Mouse (Mus musculus) left cerebral cortex, adult 18-20 months (tissue): ENCODE measurements around the gene Raly. TPM values are rescaled to one million over a fixed set of nuclear protein-coding genes. Genes with fewer than 3 reads are reported as not detected.

ENCODE experiments used
- total RNA-seq, 2 experiments: library from RNA; stranded (reverse); gene quantifications; 2 replicates each; pipeline ENCODE4 v1.2.3; 2021

Gene Raly
- total RNA-seq, 2 experiments from 2014 or later: 104 to 109 TPM

Other genes with a start within 250 kb of the Raly start
- gene 1700003F12Rik, start 244.0 kb upstream of the Raly start, total RNA-seq: under 1 TPM; 0.68 to 0.74 TPM
- gene Actl10, start 239.3 kb upstream of the Raly start, total RNA-seq: not detected
- gene Necab3, start 232.2 kb upstream of the Raly start, total RNA-seq: 10 to 100 TPM; 69.4 to 81.9 TPM
- 10 to 100 TPM; 10.2 to 10.5 TPM for gene E2f1, start 221.2 kb upstream of the Raly start, total RNA-seq
- gene Pxmp4, start 187.4 kb upstream of the Raly start, total RNA-seq: 10 to 100 TPM in 1 of 2 experiments, 1 to 10 TPM in 1; 9.5 to 12.3 TPM
- gene Zfp341, start 177.8 kb upstream of the Raly start, total RNA-seq: 10 to 100 TPM; 11.0 to 11.4 TPM
- not detected for gene 4930519P11Rik, start 177.7 kb upstream of the Raly start, total RNA-seq
- gene Chmp4b, start 139.4 kb upstream of the Raly start, total RNA-seq: 100 to 1,000 TPM; 222 to 229 TPM
- not detected for gene Gm14214, start 21.1 kb upstream of the Raly start, total RNA-seq
- not detected for gene a, start 306 bp downstream of the Raly start, total RNA-seq
- gene Eif2s2, start 101.8 kb downstream of the Raly start, total RNA-seq: 10 to 100 TPM; 47.3 to 50.2 TPM
- under 1 TPM; 0.26 TPM for gene Gm14226, start 227.2 kb downstream of the Raly start, total RNA-seq